Mouse (Mus musculus): ENCODE results near the gene Fjx1.

The Fjx1 gene

DNA sequence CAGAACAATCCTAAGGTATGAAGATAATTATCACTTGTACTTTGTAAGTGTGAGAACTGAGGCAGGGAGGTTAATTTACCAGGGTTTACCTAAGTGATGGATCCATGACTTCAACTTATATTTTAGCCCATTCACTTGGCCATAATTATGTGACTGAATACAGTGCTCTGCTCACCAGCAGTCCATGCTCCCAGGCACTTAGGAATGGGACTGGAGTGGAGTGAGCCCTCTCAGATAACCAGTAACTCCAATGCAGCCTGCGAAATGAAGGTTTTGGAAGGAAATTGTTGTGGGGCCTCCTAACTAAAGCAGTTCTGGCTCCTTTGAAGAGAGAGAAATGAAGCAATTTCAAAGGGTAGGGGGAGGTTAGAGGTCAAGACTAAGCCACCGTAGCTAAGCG is 25.9 kb downstream of the Fjx1 start:
- DNase-seq (ENCODE audit: low spot score in 2 of 2): no peak

DNA sequence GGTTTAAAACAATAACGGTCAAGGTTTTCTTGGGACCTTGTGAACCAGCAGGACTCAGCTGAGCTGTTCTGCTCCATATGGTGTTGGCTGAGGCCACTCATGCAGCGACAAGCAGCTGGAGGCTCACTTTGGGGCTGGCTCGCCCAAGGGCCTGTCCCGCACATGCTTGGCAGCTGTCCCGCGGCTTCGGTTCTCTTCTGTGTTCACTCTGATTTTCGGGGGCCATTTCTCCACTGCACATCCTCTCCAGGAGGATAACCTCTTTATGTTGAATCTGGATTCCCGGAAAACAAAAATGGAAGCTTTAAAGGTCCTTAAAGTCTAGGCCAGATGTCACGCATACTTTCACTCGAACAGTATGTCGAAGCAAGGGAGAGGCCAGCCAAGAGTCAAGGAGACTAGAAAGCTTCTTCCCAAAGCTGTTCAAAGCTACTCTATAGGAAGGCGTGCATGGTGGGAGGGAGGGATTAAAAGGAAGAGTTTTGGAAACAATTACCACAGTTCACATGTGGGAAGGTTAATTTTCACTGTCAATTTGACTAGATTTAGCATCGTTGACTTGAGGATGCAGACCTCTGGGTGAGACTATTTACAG is 36.1 kb downstream of the Fjx1 start:
- no peak for DNase-seq (ENCODE audit: low spot score in 2 of 2)

DNA sequence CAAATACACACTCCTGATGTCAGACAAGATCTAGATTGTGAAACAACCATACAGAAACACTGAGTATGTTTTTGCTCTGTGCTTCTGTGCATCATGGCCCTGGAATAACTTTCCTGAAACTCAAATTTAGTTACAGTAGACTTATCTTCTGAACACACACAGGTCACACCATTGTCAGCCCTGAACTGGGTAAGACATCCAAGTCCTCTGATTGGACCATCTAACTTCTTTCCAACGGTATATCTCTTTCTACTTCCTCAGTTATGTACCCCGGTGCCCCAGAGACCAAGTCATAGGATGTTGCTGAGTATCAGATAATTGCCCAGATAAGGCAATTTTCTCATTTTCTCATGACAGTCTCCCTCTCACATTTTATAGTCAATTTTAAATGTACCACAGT is 39.6 kb downstream of the Fjx1 start:
- no peak for DNase-seq (ENCODE audit: low spot score in 2 of 2)

DNA sequence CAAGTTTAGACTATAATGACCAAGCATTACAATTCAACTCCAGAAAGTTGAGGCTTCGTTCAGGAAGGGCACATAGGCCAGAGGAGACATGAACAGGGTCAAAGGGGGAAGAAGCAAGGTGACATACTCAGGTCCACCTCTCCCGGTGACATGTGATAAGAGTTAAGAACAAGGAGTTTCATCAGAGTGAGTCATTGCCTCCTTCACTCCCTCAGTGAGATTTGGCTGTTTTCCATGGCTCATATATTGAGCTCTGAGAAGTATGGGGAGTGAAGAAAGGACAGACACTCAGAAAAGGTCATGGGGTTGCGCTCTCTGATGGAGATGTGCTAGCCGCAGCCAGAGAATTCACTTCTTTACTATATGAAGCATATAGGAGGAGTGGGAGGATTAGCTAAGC is 41.7 kb downstream of the Fjx1 start:
- DNase-seq (ENCODE audit: low spot score in 2 of 2): no peak

DNA sequence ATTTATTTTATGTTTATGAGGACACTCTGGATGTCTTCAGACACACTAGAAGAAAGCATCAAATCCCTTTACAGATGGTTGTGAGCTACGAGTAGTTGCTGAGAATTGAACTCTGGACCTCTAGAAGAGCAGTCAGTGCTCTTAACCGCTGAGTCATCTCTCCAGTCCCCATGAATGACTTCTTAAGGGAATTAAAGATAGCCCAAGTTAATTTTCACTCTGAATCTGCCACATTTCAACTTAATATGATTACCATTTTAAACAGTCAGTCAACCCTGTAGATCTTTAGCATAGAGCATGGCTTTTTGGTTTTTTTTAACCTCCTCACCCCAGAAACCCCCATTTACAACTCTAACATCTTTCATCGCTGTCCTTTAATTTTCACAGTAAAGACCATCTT is 42.6 kb downstream of the Fjx1 start:
- no peak for DNase-seq (ENCODE audit: low spot score in 2 of 2)

DNA sequence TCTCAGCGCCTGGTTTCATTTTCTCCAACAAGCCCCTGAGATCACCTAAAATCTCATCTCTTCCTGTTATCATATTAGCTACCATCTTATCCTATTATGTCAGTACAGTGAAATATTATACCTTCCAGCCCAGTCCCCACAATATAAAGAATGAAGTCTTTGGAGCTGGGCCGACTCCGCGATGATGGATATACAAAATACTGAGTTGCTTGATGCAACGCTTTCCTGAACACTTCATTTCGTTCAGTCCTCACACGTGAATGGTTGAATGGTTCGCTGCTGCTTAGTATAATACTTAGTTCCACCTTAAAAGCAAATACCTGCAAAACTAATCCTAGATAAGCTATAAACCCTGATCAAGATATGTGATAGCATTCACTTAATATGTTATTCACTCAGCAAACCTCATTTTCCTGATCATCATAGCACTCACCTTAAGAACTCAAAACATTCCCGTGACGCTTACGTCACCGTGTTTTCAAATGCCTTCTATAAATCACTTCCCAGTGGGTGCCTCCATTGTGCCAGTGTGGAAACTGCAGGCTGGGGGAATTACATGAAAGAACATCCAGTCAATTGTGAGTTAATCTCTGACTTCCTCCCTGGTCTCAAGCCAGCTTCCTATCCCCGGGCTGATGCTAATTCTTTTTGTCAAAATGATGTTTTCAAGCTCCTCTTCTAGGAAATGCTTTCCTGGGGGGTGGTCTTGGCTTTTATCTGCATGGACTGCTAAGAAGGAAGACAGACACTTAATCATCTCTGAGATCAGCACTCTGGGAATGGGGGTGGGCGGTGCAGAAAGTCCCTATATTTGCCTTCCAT is 44.7 kb downstream of the Fjx1 start, which contains the start of gene Trim44:
Gene Trim44, minus strand, starts transcription at position 466 of the 822 bp plus-strand sequence.
- DNase-seq (ENCODE audit: low spot score in 2 of 2): no peak

DNA sequence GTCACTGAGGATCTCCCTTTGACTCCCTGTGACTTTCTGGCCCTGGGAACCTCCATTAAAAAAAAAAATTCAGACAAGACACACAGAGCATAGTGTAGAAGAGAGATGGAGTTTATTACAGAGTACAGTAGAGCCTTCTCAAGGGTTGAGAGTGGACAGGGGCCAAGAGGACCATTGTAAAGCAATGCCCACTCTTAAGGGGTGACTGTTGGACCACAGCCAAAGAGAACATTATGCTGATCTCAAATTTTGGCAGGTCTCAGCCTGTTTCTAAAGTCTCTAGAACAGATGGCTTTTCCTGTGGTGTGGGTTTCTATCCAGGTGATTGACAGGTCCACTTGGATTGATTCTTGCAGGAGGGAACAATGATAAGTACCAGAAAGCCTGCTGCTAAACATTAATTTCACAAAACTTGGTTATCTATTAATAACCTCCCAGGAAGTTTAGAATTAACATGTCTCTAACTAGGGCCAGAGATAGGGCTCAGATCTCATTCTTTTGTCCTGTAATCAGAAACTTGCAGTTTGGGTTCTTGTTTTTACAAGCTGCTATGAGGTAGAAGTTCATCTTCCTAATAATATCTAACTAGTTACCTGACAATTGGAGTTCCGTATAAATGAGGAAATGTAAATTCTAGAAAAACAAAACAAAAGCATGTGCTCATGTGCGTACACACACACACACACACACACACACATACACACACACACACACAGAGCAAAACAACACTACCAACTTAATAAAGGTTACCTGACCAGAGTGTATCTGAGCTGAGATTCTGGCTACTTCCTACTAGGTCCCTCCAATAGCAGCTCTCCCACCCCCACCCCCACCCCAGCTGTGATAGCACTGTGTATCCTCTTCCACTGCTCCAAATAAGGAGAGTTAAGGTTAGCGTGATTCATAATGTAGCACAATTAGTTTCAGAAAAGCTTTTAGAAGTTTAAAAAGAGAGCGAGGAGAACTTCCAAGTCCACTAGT is 45.7 kb downstream of the Fjx1 start:
- no peak for DNase-seq (ENCODE audit: low spot score in 2 of 2)

DNA sequence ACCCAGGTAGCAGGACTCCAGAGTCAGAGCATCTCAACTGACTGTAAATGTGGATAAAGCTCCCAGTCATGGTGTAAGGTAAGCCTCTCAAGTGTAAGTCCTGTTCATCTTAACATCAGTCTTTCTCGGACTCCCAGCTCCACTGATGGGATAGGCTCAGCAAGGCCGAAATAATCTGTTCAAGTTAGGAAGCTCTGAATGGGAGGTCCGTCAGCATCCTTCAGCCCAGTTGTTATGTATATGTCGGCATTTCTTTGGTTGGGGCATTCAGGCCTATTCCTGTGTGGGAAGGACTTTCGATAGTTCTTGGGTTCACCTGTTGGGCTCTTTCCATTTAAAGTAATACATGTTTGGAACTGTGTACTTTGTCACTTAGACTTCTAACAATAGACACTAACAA is 48.3 kb downstream of the Fjx1 start:
- DNase-seq (ENCODE audit: low spot score in 2 of 2): no peak

DNA sequence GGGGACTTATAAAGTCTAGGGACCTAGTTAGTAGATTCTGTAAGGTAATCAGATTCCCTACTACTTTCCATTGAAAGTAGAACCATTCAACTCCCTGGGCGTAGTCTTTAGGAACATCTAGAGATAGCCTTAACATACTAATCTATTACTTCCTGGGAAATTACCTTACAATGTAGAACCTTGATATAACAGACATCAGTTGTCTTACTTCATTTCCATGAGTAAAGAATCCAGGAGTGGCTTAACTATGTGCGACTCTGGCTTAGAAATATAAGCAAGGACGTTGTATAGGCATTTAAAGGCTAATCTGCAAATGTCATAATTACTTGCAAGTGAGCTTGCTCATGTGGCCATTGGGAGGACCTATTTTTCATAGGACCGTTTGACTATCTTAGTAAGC is 49.0 kb downstream of the Fjx1 start:
- no peak for DNase-seq (ENCODE audit: low spot score in 2 of 2)

DNA sequence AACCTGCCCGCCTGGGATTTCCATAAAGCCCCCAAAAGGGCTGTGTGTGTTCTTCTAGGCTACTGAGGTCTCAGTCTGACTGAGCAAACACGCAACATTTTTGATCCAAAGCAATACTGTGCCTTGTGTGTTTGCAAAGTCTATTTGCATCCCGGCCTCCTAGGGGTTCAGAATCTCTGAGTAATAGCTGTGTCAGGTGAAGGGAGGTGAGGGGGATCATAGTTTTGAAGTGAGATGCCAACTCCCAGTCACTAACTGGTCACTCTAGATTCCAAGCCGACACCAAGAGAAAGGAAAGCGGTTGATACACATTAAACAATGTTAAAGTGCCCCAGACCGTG is 51.0 kb downstream of the Fjx1 start:
- DNase-seq (ENCODE audit: low spot score in 2 of 2): no peak

DNA sequence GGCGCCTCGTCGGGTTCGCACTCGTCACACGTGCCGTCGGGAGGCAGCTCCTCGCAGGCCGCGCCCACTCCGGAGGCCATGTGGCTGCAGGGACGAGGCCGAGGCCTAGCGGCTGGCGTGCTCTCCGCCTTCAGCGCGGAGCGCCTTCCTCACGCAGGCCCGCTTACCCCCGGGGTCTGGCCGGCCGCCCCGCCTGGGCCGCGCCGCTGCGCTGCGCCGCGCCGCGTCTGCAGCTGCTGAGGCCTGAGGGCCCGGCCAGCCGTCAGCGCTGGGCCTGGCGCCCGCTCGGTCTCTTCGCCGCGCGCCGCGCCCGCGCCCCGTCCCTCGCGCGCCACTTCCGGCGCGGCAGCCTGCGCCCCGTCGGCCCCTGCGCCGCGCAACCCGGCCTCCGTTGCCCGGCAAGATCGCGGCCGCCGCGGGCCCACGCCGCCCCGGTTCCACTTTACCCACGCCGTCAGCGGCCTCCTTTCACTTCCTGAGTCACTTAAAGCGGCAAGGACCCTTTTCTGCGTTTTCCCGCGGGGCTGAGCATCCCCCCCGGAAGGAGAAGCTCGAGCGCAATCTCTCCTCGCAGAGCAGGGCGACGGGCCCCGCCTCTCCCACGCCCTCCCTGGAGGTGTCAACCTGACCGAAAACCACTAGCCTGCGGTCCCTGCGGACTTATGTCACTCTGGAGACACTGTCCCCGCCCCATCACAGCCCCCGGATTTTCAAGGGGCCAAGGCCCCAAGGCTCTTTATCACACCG is 51.5 kb downstream of the Fjx1 start:
- DNase-seq (ENCODE audit: low spot score in 2 of 2): peak; percentile 82

DNA sequence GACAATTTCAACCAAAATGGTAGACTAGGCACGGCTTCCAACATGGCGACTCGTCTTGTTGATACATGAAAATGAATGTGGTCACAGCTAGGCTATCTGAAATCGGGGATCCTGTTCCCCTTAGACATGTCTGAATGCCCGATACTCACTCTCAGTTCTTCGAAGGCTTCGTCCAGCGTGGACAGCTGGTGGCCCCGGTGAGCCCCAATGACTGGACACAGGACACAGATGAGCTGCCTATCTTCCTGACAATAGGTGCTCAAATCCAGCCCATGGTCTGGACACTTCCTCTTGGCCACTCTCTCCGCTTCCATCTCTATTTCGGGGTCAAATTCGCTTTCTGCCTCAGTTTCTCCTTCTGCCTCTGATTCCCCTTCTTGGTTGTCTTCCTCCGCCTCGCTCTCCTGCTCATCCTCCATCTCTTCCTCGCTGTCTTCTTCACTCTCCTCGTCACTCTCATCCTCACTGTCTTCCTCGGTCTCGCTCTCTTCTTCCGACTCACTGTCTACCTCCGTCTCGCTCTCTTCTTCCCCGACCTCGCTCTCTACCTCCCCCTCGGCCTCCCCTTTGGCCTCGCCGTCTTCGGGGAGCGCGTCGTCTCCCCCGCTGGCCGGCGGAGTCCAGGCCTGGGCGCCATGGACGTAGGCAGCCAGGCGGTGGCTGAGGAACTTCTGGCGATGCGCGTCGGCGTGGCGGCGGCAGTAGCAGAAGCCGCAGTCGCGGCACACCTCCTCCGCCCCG is 52.3 kb downstream of the Fjx1 start:
- peak; percentile 5 for DNase-seq (ENCODE audit: low spot score in 2 of 2)
